Mouse (Mus musculus): ENCODE data around the gene Arhgef38. TPM values are rescaled to one million over a fixed set of nuclear protein-coding genes. Genes with fewer than 3 reads are reported as not detected.
A peak's percentile ranks its signal among the peaks of the same experiment; 100 is the strongest.

Gene Arhgef38
- total RNA-seq, 2 experiments from 2014 or later: 0.04 to 0.11 TPM

GRCm38 (mm10) chr3:133172291-133172690, 62.5 kb downstream of the Arhgef38 start:
- intact Hi-C loops (cut with DNase I): no loop called here
- DNase-seq (ENCODE audit: extremely low spot score in 1 of 2, low spot score in 2 of 2): no peak

DNA sequence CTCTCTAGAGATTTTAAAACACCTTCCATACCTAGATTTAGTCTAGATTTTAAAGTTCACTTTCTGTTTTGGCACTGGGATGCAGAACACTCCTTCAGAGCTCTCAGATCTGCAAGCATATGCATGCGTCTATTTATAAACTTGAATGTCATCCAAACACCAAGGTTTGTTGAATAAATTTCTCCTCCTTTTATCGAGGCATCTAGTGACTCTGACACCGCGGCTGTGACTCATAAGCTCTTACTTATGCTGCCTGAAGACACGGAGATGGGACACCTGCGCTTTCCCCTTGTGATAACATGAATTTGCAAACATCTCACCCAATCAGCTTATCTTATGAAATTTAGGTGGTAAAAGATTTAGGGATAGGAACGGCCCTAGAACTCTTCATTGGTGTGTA, 65.0 kb downstream of the Arhgef38 start:
- intact Hi-C loops (cut with DNase I): no loop called here
- no peak for DNase-seq (ENCODE audit: extremely low spot score in 1 of 2, low spot score in 2 of 2)

GRCm38 (mm10) chr3:133167550-133167949, 67.2 kb downstream of the Arhgef38 start:
- intact Hi-C loops (cut with DNase I): no loop called here
- DNase-seq (ENCODE audit: extremely low spot score in 1 of 2, low spot score in 2 of 2): no peak

DNA sequence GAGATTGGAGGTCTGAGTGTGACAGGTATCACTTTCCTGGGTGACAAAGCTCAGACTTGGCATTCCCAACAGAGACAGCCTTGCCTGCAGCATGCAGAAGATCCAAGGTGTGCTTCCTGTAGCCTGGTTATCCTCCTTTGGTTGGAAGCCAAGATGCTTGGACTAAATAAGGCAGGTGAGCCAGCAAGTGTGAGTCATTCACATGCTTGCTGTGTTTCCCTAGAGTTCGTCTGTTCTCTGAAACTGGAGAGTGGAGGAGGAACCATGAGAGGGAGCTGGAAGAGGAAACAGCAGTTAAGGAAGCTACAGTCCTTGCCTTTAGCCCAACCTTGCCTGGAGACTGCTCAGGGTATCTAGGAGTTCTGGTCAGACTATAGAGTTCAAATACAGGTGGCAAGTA, 69.6 kb downstream of the Arhgef38 start:
- DNase-seq (ENCODE audit: extremely low spot score in 1 of 2, low spot score in 2 of 2): no peak
- intact Hi-C loops (cut with DNase I): no loop called here

- intact Hi-C loops (cut with DNase I): loop anchor here (5.0 kb wide), 1 partner anchor 78 kb away; no protein-coding TSS in a partner anchor
- DNase-seq (ENCODE audit: extremely low spot score in 1 of 2, low spot score in 2 of 2): no peak
Measured at GRCm38 (mm10) chr3:133163913-133164406, 70.8 kb downstream of the Arhgef38 start.

GRCm38 (mm10) chr3:133163174-133163573, 71.6 kb downstream of the Arhgef38 start:
- intact Hi-C loops (cut with DNase I): loop anchor here (5.0 kb wide), 1 partner anchor 79 kb away; no protein-coding TSS in a partner anchor
- DNase-seq (ENCODE audit: extremely low spot score in 1 of 2, low spot score in 2 of 2): peak in 1 of 2 experiments; percentile 46

- intact Hi-C loops (cut with DNase I): loop anchor here (5.0 kb wide), 1 partner anchor 81 kb away; no protein-coding TSS in a partner anchor
- no peak for DNase-seq (ENCODE audit: extremely low spot score in 1 of 2, low spot score in 2 of 2)
Measured at GRCm38 (mm10) chr3:133161407-133161806, 73.3 kb downstream of the Arhgef38 start.

DNA sequence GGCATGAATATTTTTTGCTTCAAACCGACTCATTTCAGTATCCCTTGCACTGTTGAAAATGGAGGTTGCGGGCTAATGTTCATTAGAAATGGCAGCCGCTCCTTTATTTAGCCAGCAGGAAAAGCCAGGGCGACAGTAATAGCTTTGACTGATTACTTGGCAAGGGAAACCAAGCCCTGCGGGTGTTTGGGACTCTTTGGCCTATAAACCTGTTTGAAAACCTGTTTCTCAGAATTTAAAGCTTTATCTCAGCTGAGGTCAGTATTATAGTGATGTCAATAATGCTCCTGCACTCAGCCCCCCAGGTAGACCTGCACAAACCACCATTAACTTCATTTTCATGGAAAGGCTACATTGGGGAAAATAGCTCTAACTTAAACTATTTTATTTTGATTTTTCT, 76.5 kb downstream of the Arhgef38 start:
- intact Hi-C loops (cut with DNase I): no loop called here

DNA sequence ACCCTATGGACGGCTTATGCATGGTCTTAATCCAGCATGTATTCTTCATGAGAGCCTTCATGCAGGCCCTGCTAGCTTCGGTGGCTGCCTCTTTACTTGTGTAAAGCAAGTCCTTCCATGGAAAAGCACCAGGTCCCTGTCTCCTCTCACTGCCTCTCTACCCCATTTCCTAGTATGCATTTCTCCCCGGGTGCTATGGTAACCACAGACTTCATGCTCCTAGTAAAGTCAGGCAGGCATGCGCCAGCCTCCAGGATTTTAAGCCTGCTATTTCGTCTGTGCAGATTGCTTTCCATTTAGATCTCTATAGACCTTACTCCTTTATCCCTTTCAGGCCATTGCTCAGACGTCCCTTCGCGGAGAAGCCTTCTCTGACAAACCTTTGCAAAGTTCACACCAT, 80.1 kb downstream of the Arhgef38 start:
- DNase-seq (ENCODE audit: extremely low spot score in 1 of 2, low spot score in 2 of 2): peak in 1 of 2 experiments; percentile 30
- intact Hi-C loops (cut with DNase I): no loop called here

More for the DNA sequence above, 76.5 kb downstream of the Arhgef38 start:
- DNase-seq (ENCODE audit: extremely low spot score in 1 of 2, low spot score in 2 of 2): no peak

DNA sequence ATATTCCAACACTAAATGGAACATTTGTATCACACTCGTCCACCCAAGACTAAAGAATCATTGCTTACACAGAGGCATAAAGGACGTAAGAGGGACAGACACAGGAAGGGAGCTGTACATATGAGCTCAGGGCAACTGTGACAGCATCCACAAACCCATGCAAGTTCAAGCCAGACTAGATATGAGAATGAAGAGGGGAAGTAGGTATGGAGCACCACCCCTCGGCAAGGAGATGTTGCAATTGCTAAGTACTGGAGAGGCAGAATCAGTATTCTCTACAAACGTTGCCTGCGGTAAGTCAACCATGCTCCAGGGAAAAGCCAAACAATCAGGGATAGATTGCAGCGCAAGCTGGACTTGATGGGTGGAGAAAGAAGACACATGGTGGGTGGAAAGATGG, 81.1 kb downstream of the Arhgef38 start:
- intact Hi-C loops (cut with DNase I): no loop called here
- DNase-seq (ENCODE audit: extremely low spot score in 1 of 2, low spot score in 2 of 2): no peak

DNA sequence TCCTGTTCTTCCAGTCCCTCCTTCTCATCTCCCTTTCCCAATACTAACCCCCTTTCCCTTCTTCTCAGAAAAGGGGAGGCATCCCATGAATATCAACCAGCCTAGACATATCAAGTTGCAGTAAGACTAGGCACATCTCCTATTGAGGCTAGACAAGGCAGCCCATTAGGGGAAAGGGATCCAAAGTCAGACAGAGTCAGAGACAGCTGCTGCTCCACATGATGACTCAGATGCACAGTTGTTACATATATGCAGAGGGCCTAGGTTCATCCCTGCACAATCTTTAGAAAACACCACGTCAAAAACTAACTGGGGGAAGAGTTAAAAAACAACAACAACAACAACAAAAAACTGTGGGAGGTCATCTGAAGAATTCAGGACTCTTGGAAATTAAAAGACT, 81.9 kb downstream of the Arhgef38 start:
- DNase-seq (ENCODE audit: extremely low spot score in 1 of 2, low spot score in 2 of 2): no peak
- intact Hi-C loops (cut with DNase I): no loop called here

- no peak for DNase-seq (ENCODE audit: extremely low spot score in 1 of 2, low spot score in 2 of 2)
- intact Hi-C loops (cut with DNase I): no loop called here
Measured at GRCm38 (mm10) chr3:133151629-133152028, 83.1 kb downstream of the Arhgef38 start.

DNA sequence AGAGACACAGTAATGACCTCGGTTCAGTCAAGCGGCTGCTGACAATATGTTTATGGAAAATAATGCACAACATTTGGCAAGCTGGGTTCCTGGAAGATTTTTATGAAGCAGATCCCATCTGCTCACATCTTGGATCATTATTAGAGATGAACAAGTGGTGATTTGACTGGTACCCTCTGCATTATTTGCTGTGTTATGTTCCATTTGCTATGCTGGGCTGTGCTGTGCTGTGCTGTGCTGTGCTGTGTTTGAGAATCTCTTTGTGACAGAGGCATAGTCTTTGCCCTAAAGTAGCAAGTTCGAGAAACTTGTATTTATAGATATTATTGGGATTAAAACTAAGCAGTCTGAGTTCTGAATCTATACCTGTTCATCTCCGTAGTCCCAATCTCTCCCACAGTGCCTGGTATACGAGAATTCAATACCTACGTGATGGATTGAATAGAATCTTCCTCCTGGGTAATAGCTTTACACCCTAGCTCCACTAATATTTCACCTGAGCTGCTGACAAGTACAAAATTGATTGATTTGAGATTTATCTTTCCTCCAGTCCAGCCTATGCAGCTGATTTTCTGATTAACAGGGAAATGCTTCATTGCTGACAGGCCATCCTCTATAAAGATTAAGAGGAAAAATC, 90.1 kb downstream of the Arhgef38 start:
- no peak for DNase-seq (ENCODE audit: extremely low spot score in 1 of 2, low spot score in 2 of 2)
- intact Hi-C loops (cut with DNase I): no loop called here

DNA sequence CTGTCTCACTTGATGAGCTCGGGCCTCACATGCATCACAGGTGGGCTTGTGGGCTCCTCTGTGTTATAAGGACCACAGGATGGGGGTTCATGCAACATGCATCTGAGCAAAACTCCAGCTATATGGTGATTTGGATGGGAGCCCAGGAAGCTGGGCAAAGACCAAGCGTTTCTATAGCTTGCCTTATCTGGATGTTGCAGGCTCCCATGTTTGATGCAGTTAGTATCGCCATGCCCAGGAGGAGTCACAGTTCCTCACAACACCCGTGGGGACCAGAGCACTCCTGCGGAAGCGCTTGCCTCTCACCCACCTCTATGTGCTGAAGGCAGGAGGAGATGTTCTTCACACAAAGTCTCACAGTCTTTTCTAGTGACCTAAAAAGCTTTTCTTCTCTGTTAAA, 92.9 kb downstream of the Arhgef38 start:
- DNase-seq (ENCODE audit: extremely low spot score in 1 of 2, low spot score in 2 of 2): no peak
- intact Hi-C loops (cut with DNase I): no loop called here

GRCm38 (mm10) chr3:133132611-133133010, 102.1 kb downstream of the Arhgef38 start:
- intact Hi-C loops (cut with DNase I): loop anchor here (10.0 kb wide), 1 partner anchor 142 kb away; no protein-coding TSS in a partner anchor
- peak in 1 of 2 experiments; percentile 9 for DNase-seq (ENCODE audit: extremely low spot score in 1 of 2, low spot score in 2 of 2)

- DNase-seq (ENCODE audit: extremely low spot score in 1 of 2, low spot score in 2 of 2): no peak
- intact Hi-C loops (cut with DNase I): loop anchor here (10.0 kb wide), 1 partner anchor 143 kb away; no protein-coding TSS in a partner anchor
Measured at GRCm38 (mm10) chr3:133131372-133131771, 103.4 kb downstream of the Arhgef38 start.

GRCm38 (mm10) chr3:133113281-133113680, 121.5 kb downstream of the Arhgef38 start:
- no peak for DNase-seq (ENCODE audit: extremely low spot score in 1 of 2, low spot score in 2 of 2)
- intact Hi-C loops (cut with DNase I): loop anchor here (10.0 kb wide), 1 partner anchor 1512 kb away; no protein-coding TSS in a partner anchor

GRCm38 (mm10) chr3:133111741-133112140, 123.0 kb downstream of the Arhgef38 start:
- intact Hi-C loops (cut with DNase I): loop anchor here (10.0 kb wide), 1 partner anchor 1513 kb away; no protein-coding TSS in a partner anchor
- peak; percentile 16 to 23 for DNase-seq (ENCODE audit: extremely low spot score in 1 of 2, low spot score in 2 of 2)

DNA sequence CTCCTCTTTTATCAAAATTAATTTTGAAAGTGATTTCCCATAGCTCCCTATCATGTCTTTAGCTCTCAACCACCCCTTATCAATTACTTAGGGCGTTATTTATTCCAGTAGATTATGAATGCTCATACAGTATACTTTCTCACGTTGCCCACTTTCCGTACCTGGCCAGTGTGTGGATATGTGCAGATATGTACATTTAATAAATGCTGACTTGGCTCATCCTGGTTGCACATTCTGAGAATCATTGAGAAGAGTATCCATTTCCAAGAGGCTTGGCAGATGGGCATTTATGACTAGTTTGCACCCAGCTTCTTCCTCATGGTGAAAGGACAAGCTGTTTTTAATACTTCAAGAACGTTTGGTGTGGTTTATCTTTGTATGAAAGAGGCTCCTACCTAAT, 124.9 kb downstream of the Arhgef38 start:
- no peak for DNase-seq (ENCODE audit: extremely low spot score in 1 of 2, low spot score in 2 of 2)
- intact Hi-C loops (cut with DNase I): loop anchor here (10.0 kb wide), 1 partner anchor 1515 kb away; no protein-coding TSS in a partner anchor

- intact Hi-C loops (cut with DNase I): no loop called here
- DNase-seq (ENCODE audit: extremely low spot score in 1 of 2, low spot score in 2 of 2): no peak
Measured at GRCm38 (mm10) chr3:133108731-133109130, 126.0 kb downstream of the Arhgef38 start.
